In the genomic region with DNA sequence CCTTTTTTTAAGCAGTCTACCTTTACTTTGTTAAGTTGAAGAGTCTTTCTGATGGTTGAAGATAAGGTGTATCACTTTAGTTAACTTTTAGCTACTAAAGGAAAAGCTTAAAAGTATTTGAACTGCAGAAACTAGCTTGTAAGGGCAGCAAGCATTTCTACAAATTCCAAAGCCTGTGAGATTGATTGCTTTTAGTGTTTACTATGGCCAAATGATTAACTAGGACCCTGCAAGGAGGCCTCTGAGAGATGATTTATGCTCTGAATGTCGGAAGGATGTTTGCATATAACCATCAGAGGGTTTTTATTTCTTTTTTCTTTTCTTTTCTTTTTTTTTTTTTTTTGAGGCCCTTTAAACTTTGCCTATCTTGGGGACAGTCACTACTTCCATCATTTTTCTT, we compare ENCODE assay signal across 30 mouse cellular contexts.
DNase-seq lines count a peak whose midpoint lies in the region; ATAC-seq and TF ChIP-seq lines count a peak whose summit lies in the region.
"Had no signal": no experiment of that assay in that cellular context is flagged by ENCODE, and none has a peak within 500 bp of the region (broad histone marks: within the 10 kb centered on the region; RNA-seq: fewer than 3 reads in every experiment).

No protein-coding gene starts in this region.

- H3K36me3 ChIP-seq in intestine, embryonic 14.5 days (ENCODE audit: control insufficient read depth, insufficient read depth, low read length) = no peaks in the 10 kb centered on the region
- H3K36me3 ChIP-seq in intestine, postnatal 0 days (ENCODE audit: control insufficient read depth, insufficient read depth) = no peaks in the 10 kb centered on the region
- H3K36me3 ChIP-seq in kidney, embryonic 16.5 days (ENCODE audit: insufficient read depth, low read length) = no peaks in the 10 kb centered on the region
- H3K36me3 ChIP-seq in lung, embryonic 15.5 days = no peaks in the 10 kb centered on the region
- H3K36me3 ChIP-seq: embryonic facial prominence, embryonic 10.5 days; embryonic facial prominence, embryonic 15.5 days; forebrain, embryonic 12.5 days; limb, embryonic 13.5 days; liver, embryonic 13.5 days; midbrain, embryonic 10.5 days; midbrain, embryonic 15.5 days; neural tube, embryonic 15.5 days had no signal

- 11% methylated on average over 1 of the region's 1 CpGs for WGBS in intestine, embryonic 14.5 days
- WGBS in intestine, postnatal 0 days = 14% methylated on average over 1 of the region's 1 CpGs
- WGBS in kidney, embryonic 16.5 days = 12% methylated on average over 1 of the region's 1 CpGs
- 15% methylated on average over 1 of the region's 1 CpGs for WGBS in lung, embryonic 15.5 days
- WGBS in lung, adult 2 months = 19% methylated on average over 1 of the region's 1 CpGs

- no peak for TF ChIP-seq CTCF in intestine, postnatal 0 days (IDR thresholded peaks at IDR 0.05; ENCODE audit: low read depth)
- no peak for TF ChIP-seq CTCF in lung, adult 2 months (IDR thresholded peaks at IDR 0.05; ENCODE audit: insufficient read depth, low read length)

- no peak overlapping the region for H3K9ac ChIP-seq in intestine, embryonic 14.5 days (ENCODE audit: low read length)
- H3K9ac ChIP-seq in intestine, postnatal 0 days (ENCODE audit: low read depth, low read length) = no peak overlapping the region
- no peak overlapping the region for H3K9ac ChIP-seq in kidney, embryonic 16.5 days (replicated peaks; ENCODE audit: low read length)
- no peak overlapping the region for H3K9ac ChIP-seq in lung, embryonic 15.5 days
- H3K9ac ChIP-seq: embryonic facial prominence, embryonic 15.5 days; forebrain, embryonic 12.5 days; forebrain, postnatal 0 days; limb, embryonic 13.5 days; liver, embryonic 13.5 days; midbrain, embryonic 15.5 days; neural tube, embryonic 15.5 days had no signal

- TF ChIP-seq POLR2A in lung, adult 2 months (IDR thresholded peaks at IDR 0.05; ENCODE audit: borderline replicate concordance, extremely low read depth, low read depth, low read length) = no peak

- no peak for DNase-seq in intestine, embryonic 14.5 days (ENCODE audit: low spot score)
- DNase-seq in kidney, postnatal 10 days = no peak
- no peak for DNase-seq in lung, adult 2 months
- peak; percentile 36 for DNase-seq in yolk sac, embryonic 10.5 days (ENCODE audit: low spot score)
- DNase-seq in frontal cortex, postnatal 14 days (ENCODE audit: low spot score in 2 of 2) = no peak
- DNase-seq: adrenal gland, adult 2 months; cerebellum, adult 8-10 months; cerebellum, postnatal 25 days; forebrain, postnatal 0 days; gastrocnemius, postnatal 10 days; heart, postnatal 14 days; liver, embryonic 13.5 days; lung, postnatal 14 days; retina, postnatal 1 day; right cerebral cortex, postnatal 14 days; thymus, adult 18-20 months; thymus, postnatal 25 days had no signal

- peak; percentile 80; the same call in 1 of the 2 replicates for ATAC-seq in intestine, embryonic 14.5 days (replicated peaks; ENCODE audit: low FRiP score, low TSS enrichment, low read depth)
- ATAC-seq in intestine, postnatal 0 days = no peak
- no peak for ATAC-seq in kidney, embryonic 16.5 days (ENCODE audit: low FRiP score, low TSS enrichment)
- no peak for ATAC-seq in lung, embryonic 15.5 days (ENCODE audit: borderline replicate concordance, extremely low read depth, low FRiP score, low TSS enrichment)
- ATAC-seq: activated CD4-positive, CD25-positive, alpha-beta regulatory T cell, adult 4 months; forebrain, postnatal 0 days; hindbrain, embryonic 16.5 days; midbrain, embryonic 15.5 days had no signal

- H3K9me3 ChIP-seq in intestine, embryonic 14.5 days (ENCODE audit: control insufficient read depth, low read length) = no peaks in the 10 kb centered on the region
- H3K9me3 ChIP-seq in intestine, postnatal 0 days (ENCODE audit: control insufficient read depth) = no peaks in the 10 kb centered on the region
- H3K9me3 ChIP-seq in kidney, embryonic 16.5 days (ENCODE audit: low read length) = no peaks in the 10 kb centered on the region
- H3K9me3 ChIP-seq in lung, embryonic 15.5 days = no peaks in the 10 kb centered on the region
- H3K9me3 ChIP-seq: embryonic facial prominence, embryonic 10.5 days; embryonic facial prominence, embryonic 15.5 days; forebrain, embryonic 12.5 days; limb, embryonic 13.5 days; liver, embryonic 13.5 days; midbrain, embryonic 10.5 days; midbrain, embryonic 15.5 days; neural tube, embryonic 15.5 days had no signal

- H3K4me3 ChIP-seq in intestine, embryonic 14.5 days (ENCODE audit: low read depth, low read length) = no peak overlapping the region
- no peak overlapping the region for H3K4me3 ChIP-seq in intestine, postnatal 0 days (ENCODE audit: low read depth, low read length)
- no peak overlapping the region for H3K4me3 ChIP-seq in kidney, embryonic 16.5 days (ENCODE audit: low read length)
- H3K4me3 ChIP-seq in lung, embryonic 15.5 days = no peak overlapping the region
- H3K4me3 ChIP-seq in lung, adult 2 months (replicated peaks; ENCODE audit: extremely low read depth, low read depth, low read length) = no peak overlapping the region
- H3K4me3 ChIP-seq: embryonic facial prominence, embryonic 10.5 days; embryonic facial prominence, embryonic 15.5 days; forebrain, embryonic 12.5 days; limb, embryonic 13.5 days; liver, embryonic 13.5 days; midbrain, embryonic 10.5 days; midbrain, embryonic 15.5 days; neural tube, embryonic 15.5 days had no signal

- peak overlapping the region; percentile 60 for H3K27ac ChIP-seq in intestine, embryonic 14.5 days (ENCODE audit: low read depth)
- no peak overlapping the region for H3K27ac ChIP-seq in intestine, postnatal 0 days (ENCODE audit: low read depth, low read length)
- H3K27ac ChIP-seq in kidney, embryonic 16.5 days (ENCODE audit: low read length) = peak overlapping the region; percentile 53
- peak overlapping the region; percentile 18; the same call in 1 of the 2 replicates for H3K27ac ChIP-seq in lung, embryonic 15.5 days
- H3K27ac ChIP-seq: embryonic facial prominence, embryonic 10.5 days; embryonic facial prominence, embryonic 15.5 days; forebrain, embryonic 12.5 days; limb, embryonic 13.5 days; midbrain, embryonic 10.5 days; midbrain, embryonic 15.5 days; neural tube, embryonic 15.5 days had no signal

- H3K4me1 ChIP-seq in intestine, embryonic 14.5 days (replicated peaks; ENCODE audit: control insufficient read depth, insufficient read depth, low read length) = peaks cover 17% of the 10 kb centered on the region; the same call in 1 of the 2 replicates
- no peaks in the 10 kb centered on the region for H3K4me1 ChIP-seq in intestine, postnatal 0 days (replicated peaks; ENCODE audit: control insufficient read depth, insufficient read depth, low read length)
- peaks cover 35% of the 10 kb centered on the region for H3K4me1 ChIP-seq in kidney, embryonic 16.5 days (ENCODE audit: insufficient read depth, low read length)
- H3K4me1 ChIP-seq in lung, embryonic 15.5 days = peaks cover 20% of the 10 kb centered on the region; the same call in 1 of the 2 replicates
- H3K4me1 ChIP-seq in lung, adult 2 months (ENCODE audit: control insufficient read depth, insufficient read depth, low read length) = no peaks in the 10 kb centered on the region
- H3K4me1 ChIP-seq: embryonic facial prominence, embryonic 15.5 days; forebrain, embryonic 12.5 days; limb, embryonic 13.5 days; midbrain, embryonic 10.5 days; midbrain, embryonic 15.5 days; neural tube, embryonic 15.5 days had no signal

- H3K27me3 ChIP-seq in intestine, embryonic 14.5 days (replicated peaks; ENCODE audit: control insufficient read depth, insufficient read depth, low read length) = no peaks in the 10 kb centered on the region
- H3K27me3 ChIP-seq in intestine, postnatal 0 days (replicated peaks; ENCODE audit: control insufficient read depth, insufficient read depth, low read length) = no peaks in the 10 kb centered on the region
- H3K27me3 ChIP-seq in kidney, embryonic 16.5 days (ENCODE audit: insufficient read depth, low read length) = no peaks in the 10 kb centered on the region
- no peaks in the 10 kb centered on the region for H3K27me3 ChIP-seq in lung, embryonic 15.5 days
- H3K27me3 ChIP-seq: CH12.LX; embryonic facial prominence, embryonic 15.5 days; forebrain, embryonic 12.5 days; limb, embryonic 13.5 days; liver, embryonic 13.5 days; midbrain, embryonic 15.5 days; neural tube, embryonic 15.5 days had no signal

- H3K4me2 ChIP-seq in intestine, embryonic 14.5 days (ENCODE audit: low read length) = no peak overlapping the region
- H3K4me2 ChIP-seq in intestine, postnatal 0 days (replicated peaks; ENCODE audit: low read depth) = no peak overlapping the region
- H3K4me2 ChIP-seq in kidney, embryonic 16.5 days (replicated peaks; ENCODE audit: low read depth, low read length) = no peak overlapping the region
- no peak overlapping the region for H3K4me2 ChIP-seq in lung, embryonic 15.5 days
- H3K4me2 ChIP-seq: embryonic facial prominence, embryonic 15.5 days; forebrain, embryonic 12.5 days; limb, embryonic 13.5 days; liver, embryonic 13.5 days; midbrain, embryonic 15.5 days; neural tube, embryonic 15.5 days had no signal
